Mouse (Mus musculus) forebrain, embryonic 13.5 days (tissue): ENCODE data around the gene Babam2. TPM values are rescaled to one million over a fixed set of nuclear protein-coding genes. Genes with fewer than 3 reads are reported as not detected.

Experiments
- ATAC-seq: fragments of 200-750 bp; cut with Nextera tagmentation; 2 replicates; pipeline ENCODE4 v1.8.0; 2017
- H3K27ac ChIP-seq: fragments of 300-500 bp; sonication (generic); 2 replicates; pipeline ENCODE4 v1.5.1; 2015; ENCODE audit warnings: inconsistent platforms, mild to moderate bottlenecking, moderate library complexity
- H3K27me3 ChIP-seq: fragments of 300-500 bp; sonication (generic); 2 replicates; pipeline ENCODE4 v1.6.1; 2015; ENCODE audit warnings: mild to moderate bottlenecking, inconsistent platforms
- H3K36me3 ChIP-seq: fragments of 300-500 bp; sonication (generic); 2 replicates; pipeline ENCODE4 v1.6.1; 2015; ENCODE audit warnings: mild to moderate bottlenecking, inconsistent platforms; ENCODE audit not compliant: poor library complexity, severe bottlenecking
- H3K4me1 ChIP-seq: fragments of 300-500 bp; sonication (generic); 2 replicates; pipeline ENCODE4 v1.6.1; 2015; ENCODE audit warnings: inconsistent platforms
- H3K4me2 ChIP-seq: fragments of 300-500 bp; sonication (generic); 2 replicates; pipeline ENCODE4 v1.6.1; 2015; ENCODE audit warnings: inconsistent platforms, mild to moderate bottlenecking, moderate library complexity
- H3K4me3 ChIP-seq: fragments of 300-500 bp; sonication (generic); 2 replicates; pipeline ENCODE4 v1.5.1; 2015; ENCODE audit warnings: mild to moderate bottlenecking, inconsistent platforms
- H3K9ac ChIP-seq: fragments of 300-500 bp; sonication (generic); 2 replicates; pipeline ENCODE4 v1.6.1; 2015; ENCODE audit warnings: mild to moderate bottlenecking, inconsistent platforms
- H3K9me3 ChIP-seq: fragments of 300-500 bp; sonication (generic); replicated peaks from 2 replicates; pipeline ENCODE4 v1.6.1; 2016; ENCODE audit warnings: inconsistent platforms
- WGBS: fragments of 180-500 bp; shearing (Covaris S2); methylation state at CpG from one replicate; pipeline ENCODE4 v1.1.7; 2015; 5-methylcytosine and 5-hydroxymethylcytosine counted together
- polyA plus RNA-seq: library from polyadenylated mRNA; unstranded; fragments of >200 nt; fragmentation: Nextera tagmentation; extraction: Ambion mirVana; gene quantifications from 2 replicates; pipeline ENCODE4 v1.2.1, GENCODE M21; 2015

Babam2 gene
- polyA plus RNA-seq, 1 experiment from 2014 or later = 54.6 TPM

DNA sequence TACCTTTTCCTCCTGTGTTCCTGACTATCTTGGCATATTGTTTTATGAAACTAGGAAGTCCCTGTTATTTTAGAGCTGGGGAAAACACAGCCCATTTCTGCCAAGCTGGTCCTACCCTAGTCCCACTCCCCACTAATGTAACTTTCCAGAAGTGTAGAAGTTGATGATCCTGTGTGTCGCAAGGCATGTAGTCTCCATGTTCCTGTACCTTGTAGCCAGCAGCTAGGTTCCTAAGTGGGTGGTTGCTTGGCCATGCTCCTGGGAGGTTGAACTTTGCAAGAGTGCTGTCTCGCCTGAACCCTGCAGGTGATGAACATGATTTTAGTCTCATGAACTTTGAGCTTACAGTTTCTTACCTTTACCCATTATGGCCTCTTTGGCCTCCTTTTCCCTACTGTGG, 211.3 kb downstream of the Babam2 start:
- no peak for ATAC-seq
- Histone ChIP-seq H3K4me3 (no peak overlapping the region), H3K4me2 (no peak overlapping the region), H3K4me1 (no peaks in the 10 kb centered on the region), H3K27ac (no peak overlapping the region), H3K27me3 (no peaks in the 10 kb centered on the region), H3K9me3 (no peaks in the 10 kb centered on the region), H3K36me3 (no peaks in the 10 kb centered on the region), H3K9ac (no peak overlapping the region)
- 84% methylated on average over 2 of the region's 2 CpGs for WGBS

DNA sequence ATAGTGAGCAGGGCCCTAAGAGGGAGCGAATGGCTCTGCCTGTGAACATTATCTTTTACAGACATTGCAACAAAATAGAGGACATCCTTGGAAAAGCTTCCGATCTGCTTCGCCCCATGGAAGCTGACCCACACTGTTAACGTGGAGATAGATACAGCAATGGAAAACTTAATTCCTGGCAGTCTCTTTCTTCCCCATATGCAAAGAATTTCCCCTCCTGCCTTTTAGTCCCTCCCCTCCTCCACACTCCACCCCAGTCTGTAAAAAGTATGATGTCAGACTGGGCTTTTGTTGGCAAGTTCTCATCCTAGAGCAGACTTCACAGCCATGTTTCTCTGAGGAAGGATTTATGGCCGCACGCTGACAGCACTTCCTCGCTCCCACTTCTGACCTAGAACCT, 218.8 kb downstream of the Babam2 start:
- WGBS = 75% methylated on average over 7 of the region's 7 CpGs
- no peak overlapping the region for H3K27ac ChIP-seq

DNA sequence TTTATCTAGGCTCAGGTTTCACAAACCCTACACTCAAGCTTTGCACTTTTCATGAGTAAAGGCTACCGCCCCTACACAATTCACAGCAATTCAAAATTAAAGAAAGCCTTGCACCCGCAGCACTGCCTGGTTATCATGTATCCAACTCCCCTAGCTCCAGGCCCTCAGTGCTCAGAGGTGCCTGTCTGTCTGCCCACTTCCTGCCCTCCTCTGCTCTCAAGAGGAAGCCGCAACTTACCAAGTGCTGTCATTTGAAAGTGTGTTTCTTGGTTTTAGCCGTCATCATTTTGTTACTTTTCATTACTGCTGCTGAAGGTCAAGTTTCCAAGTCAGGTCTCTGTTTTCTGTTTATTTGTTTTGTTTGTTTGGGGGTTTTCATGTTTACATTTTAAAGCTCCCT, 221.1 kb downstream of the Babam2 start:
- ATAC-seq = no peak
- 89% methylated on average over 4 of the region's 4 CpGs for WGBS

More for the DNA sequence above, 218.8 kb downstream of the Babam2 start:
- H3K4me2 ChIP-seq = no peak overlapping the region
- H3K4me3 ChIP-seq = no peak overlapping the region
- no peaks in the 10 kb centered on the region for H3K4me1 ChIP-seq
- H3K27me3 ChIP-seq = no peaks in the 10 kb centered on the region
- no peak for ATAC-seq
- H3K9ac ChIP-seq = no peak overlapping the region
- no peaks in the 10 kb centered on the region for H3K36me3 ChIP-seq
- no peaks in the 10 kb centered on the region for H3K9me3 ChIP-seq

DNA sequence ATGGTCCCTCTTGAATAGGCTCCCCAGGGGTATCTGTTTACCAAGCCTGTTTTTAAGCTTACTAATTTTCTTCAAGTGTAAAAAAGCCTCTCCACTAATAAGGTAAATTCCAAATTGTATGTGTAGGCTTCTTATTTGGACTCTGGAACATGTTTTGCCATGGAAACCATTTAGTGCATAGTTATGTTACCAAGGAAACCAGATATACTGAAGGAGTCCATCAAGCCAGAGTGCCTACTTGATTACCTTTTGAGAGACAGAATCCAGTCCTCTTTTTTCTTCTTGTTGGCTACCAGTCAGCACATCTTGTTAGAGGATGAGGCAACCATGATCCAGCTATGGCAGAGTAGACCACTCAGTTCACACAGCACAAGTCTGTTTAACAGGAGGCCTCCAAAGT, 222.6 kb downstream of the Babam2 start:
- no peak overlapping the region for H3K9ac ChIP-seq
- H3K4me3 ChIP-seq = no peak overlapping the region
- H3K9me3 ChIP-seq = no peaks in the 10 kb centered on the region
- H3K36me3 ChIP-seq = no peaks in the 10 kb centered on the region
- no peak for ATAC-seq
- no peak overlapping the region for H3K27ac ChIP-seq
- H3K4me1 ChIP-seq = no peaks in the 10 kb centered on the region
- H3K27me3 ChIP-seq = no peaks in the 10 kb centered on the region
- H3K4me2 ChIP-seq = no peak overlapping the region

More for the DNA sequence above, 221.1 kb downstream of the Babam2 start:
- H3K27ac ChIP-seq = no peak overlapping the region
- H3K9ac ChIP-seq = no peak overlapping the region
- no peaks in the 10 kb centered on the region for H3K27me3 ChIP-seq
- no peak overlapping the region for H3K4me2 ChIP-seq
- no peak overlapping the region for H3K4me3 ChIP-seq
- H3K4me1 ChIP-seq = no peaks in the 10 kb centered on the region
- H3K36me3 ChIP-seq = no peaks in the 10 kb centered on the region
- no peaks in the 10 kb centered on the region for H3K9me3 ChIP-seq

GRCm38 (mm10) chr5:31920890-31921289, 223.4 kb downstream of the Babam2 start:
- no peaks in the 10 kb centered on the region for H3K9me3 ChIP-seq
- H3K27ac ChIP-seq = no peak overlapping the region
- WGBS = 91% methylated on average over 1 of the region's 1 CpGs
- H3K4me2 ChIP-seq = no peak overlapping the region
- H3K36me3 ChIP-seq = no peaks in the 10 kb centered on the region
- no peaks in the 10 kb centered on the region for H3K4me1 ChIP-seq
- no peaks in the 10 kb centered on the region for H3K27me3 ChIP-seq
- H3K9ac ChIP-seq = no peak overlapping the region
- no peak for ATAC-seq
- no peak overlapping the region for H3K4me3 ChIP-seq

DNA sequence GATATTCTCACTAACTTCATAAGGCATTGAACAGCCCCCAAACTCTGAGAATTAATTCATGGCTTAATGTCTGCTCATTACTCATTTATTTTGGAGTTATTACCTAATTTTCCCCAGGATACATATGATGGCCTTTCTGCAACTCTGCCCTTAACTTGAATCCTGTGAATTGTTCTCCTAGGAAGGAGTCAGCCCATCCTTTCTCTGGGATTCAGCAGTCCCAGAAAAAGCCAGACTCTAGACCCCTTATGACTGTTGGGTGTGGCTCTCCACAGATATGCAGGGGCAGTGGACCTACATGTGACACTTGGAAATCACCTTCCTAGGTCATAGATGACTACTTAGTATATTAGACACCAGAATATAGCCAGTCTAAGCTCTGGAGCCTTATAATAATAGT, 226.6 kb downstream of the Babam2 start:
- H3K4me2 ChIP-seq = no peak overlapping the region
- no peak overlapping the region for H3K27ac ChIP-seq
- no peak overlapping the region for H3K9ac ChIP-seq
- no peaks in the 10 kb centered on the region for H3K36me3 ChIP-seq
- no peak overlapping the region for H3K4me3 ChIP-seq
- H3K4me1 ChIP-seq = peaks cover 4% of the 10 kb centered on the region
- no peaks in the 10 kb centered on the region for H3K27me3 ChIP-seq
- ATAC-seq = no peak
- H3K9me3 ChIP-seq = no peaks in the 10 kb centered on the region

GRCm38 (mm10) chr5:31926551-31926950, 229.1 kb downstream of the Babam2 start:
- Histone ChIP-seq H3K9me3 (no peaks in the 10 kb centered on the region), H3K27ac (no peak overlapping the region), H3K9ac (no peak overlapping the region), H3K4me1 (peaks cover 6% of the 10 kb centered on the region), H3K27me3 (no peaks in the 10 kb centered on the region), H3K4me2 (no peak overlapping the region), H3K4me3 (no peak overlapping the region), H3K36me3 (no peaks in the 10 kb centered on the region)
- ATAC-seq = no peak
- 96% methylated on average over 1 of the region's 1 CpGs for WGBS

DNA sequence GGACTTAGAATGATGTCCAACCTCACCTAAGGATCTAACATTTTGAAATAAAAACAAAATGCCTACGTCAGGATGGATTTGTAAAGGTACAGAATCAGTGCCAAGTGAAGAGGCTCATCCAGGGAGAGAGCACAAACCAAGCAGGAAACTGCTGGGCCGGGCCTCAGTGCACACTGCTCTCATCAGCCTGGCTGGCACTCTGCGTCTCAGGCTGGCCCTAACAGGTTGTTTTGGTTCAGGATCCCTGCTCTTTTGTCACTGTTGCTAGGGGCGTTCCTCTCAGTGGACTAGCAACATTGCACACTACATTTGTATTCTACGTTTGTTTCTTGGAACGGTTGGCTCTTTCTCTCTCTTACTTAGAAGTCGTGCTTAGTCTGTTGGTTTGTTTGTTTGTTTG, 231.5 kb downstream of the Babam2 start:
- Histone ChIP-seq H3K27ac (no peak overlapping the region), H3K36me3 (no peaks in the 10 kb centered on the region), H3K4me3 (no peak overlapping the region), H3K27me3 (no peaks in the 10 kb centered on the region), H3K9me3 (no peaks in the 10 kb centered on the region), H3K4me2 (no peak overlapping the region), H3K4me1 (peaks cover 6% of the 10 kb centered on the region), H3K9ac (no peak overlapping the region)
- 0 out of 2 replicates have a peak, but pooled peaks have one; percentile 61 for ATAC-seq
- 37% methylated on average over 7 of the region's 7 CpGs for WGBS

DNA sequence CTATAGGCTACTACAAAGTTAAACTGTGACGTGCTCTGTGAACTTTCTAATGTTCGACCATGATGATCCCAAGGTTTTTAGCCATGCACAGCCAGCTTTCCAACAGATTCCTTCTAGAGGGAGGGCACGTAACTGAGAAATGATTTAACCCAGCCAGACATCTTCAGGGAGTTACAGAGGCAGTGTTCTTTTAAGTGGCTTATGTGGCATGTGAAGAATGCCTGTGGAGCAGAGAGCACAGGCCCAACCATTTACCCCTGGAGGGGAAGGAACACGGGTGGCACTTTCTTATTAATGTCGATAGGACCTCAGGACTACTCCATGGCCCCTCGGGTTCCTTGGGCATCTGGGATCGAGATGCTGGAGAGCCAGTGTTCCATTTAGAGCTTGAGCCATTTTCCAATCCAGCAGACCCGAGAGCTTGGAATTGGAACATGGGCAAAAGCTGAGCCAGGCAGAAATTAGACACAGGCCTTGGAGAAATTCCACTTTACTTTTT, 233.7 kb downstream of the Babam2 start:
- 88% methylated on average over 8 of the region's 8 CpGs for WGBS
- Histone ChIP-seq H3K9ac (no peak overlapping the region), H3K27ac (no peak overlapping the region), H3K36me3 (no peaks in the 10 kb centered on the region), H3K4me1 (peaks cover 6% of the 10 kb centered on the region), H3K27me3 (no peaks in the 10 kb centered on the region), H3K4me2 (no peak overlapping the region), H3K9me3 (no peaks in the 10 kb centered on the region), H3K4me3 (no peak overlapping the region)
- ATAC-seq = no peak

GRCm38 (mm10) chr5:31931637-31932036, 234.2 kb downstream of the Babam2 start:
- no peak overlapping the region for H3K4me3 ChIP-seq
- no peak overlapping the region for H3K27ac ChIP-seq
- no peak for ATAC-seq
- no peaks in the 10 kb centered on the region for H3K27me3 ChIP-seq
- peaks cover 6% of the 10 kb centered on the region for H3K4me1 ChIP-seq
- WGBS = 90% methylated on average over 1 of the region's 1 CpGs
- no peaks in the 10 kb centered on the region for H3K9me3 ChIP-seq
- no peak overlapping the region for H3K9ac ChIP-seq
- no peak overlapping the region for H3K4me2 ChIP-seq
- no peaks in the 10 kb centered on the region for H3K36me3 ChIP-seq

GRCm38 (mm10) chr5:31933296-31933695, 235.8 kb downstream of the Babam2 start:
- Histone ChIP-seq H3K27me3 (no peaks in the 10 kb centered on the region), H3K4me2 (no peak overlapping the region), H3K36me3 (no peaks in the 10 kb centered on the region), H3K9ac (no peak overlapping the region), H3K4me3 (no peak overlapping the region), H3K27ac (no peak overlapping the region), H3K9me3 (no peaks in the 10 kb centered on the region), H3K4me1 (peaks cover 6% of the 10 kb centered on the region)
- WGBS = 89% methylated on average over 6 of the region's 6 CpGs
- ATAC-seq = no peak

GRCm38 (mm10) chr5:31934397-31934796, 236.9 kb downstream of the Babam2 start:
- WGBS = 84% methylated on average over 3 of the region's 3 CpGs
- Histone ChIP-seq H3K9ac (no peak overlapping the region), H3K27me3 (no peaks in the 10 kb centered on the region), H3K27ac (no peak overlapping the region), H3K4me1 (no peaks in the 10 kb centered on the region), H3K4me3 (no peak overlapping the region), H3K36me3 (no peaks in the 10 kb centered on the region), H3K9me3 (no peaks in the 10 kb centered on the region), H3K4me2 (no peak overlapping the region)
- ATAC-seq = no peak

- Histone ChIP-seq H3K36me3 (no peaks in the 10 kb centered on the region), H3K4me2 (no peak overlapping the region), H3K27ac (no peak overlapping the region), H3K9ac (no peak overlapping the region), H3K9me3 (no peaks in the 10 kb centered on the region), H3K4me3 (no peak overlapping the region), H3K4me1 (no peaks in the 10 kb centered on the region), H3K27me3 (no peaks in the 10 kb centered on the region)
- 86% methylated on average over 3 of the region's 3 CpGs for WGBS
- no peak for ATAC-seq
Measured at GRCm38 (mm10) chr5:31935936-31936335, 238.5 kb downstream of the Babam2 start.
